In the genomic region with DNA sequence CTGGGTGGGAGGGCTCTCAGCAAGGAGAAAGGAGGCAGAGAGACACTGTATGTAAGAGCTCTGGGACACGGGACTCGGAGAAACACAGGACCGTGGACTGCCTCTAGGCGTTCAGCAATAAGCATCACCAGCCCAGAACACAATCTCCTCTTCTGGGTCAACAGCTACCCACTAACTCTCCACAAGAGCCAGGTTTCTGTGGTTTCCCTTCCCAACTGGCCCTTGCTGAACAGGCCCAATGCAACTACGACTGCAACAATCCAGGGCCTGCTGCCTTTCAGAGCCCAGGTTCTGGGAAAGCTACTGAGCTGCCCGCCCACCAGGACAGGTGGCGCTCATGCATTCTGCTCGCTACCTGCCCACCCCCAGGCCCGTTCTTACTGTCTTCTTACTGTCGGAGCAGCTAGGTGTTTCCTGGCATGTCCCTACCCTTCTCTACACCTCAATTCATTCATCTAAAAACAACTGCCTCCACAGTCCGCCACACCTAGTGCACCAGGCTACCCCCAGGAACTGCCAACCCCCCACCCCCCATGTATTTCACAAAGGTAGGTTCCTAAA, we compare ENCODE assay signal across 8 mouse cellular contexts. TPM values are rescaled to one million over a fixed set of nuclear protein-coding genes. Genes with fewer than 3 reads are reported as not detected.
DNase-seq lines count a peak whose midpoint lies in the region; ATAC-seq and TF ChIP-seq lines count a peak whose summit lies in the region.

No protein-coding gene starts in this region.

- DNase-seq in cerebellum, adult 11-12 months = peak; percentile 59
- DNase-seq in cerebellum, adult 9-10 months = no peak
- DNase-seq in neural tube, embryonic 11.5 days (ENCODE audit: low spot score) = peak; percentile 3
- no peak for DNase-seq in neural tube, embryonic 10.5 days (ENCODE audit: extremely low spot score, low spot score)
- no peak for DNase-seq in embryo, embryonic 10 days (ENCODE audit: low spot score)
- no peak for DNase-seq in right cerebral cortex, postnatal 36 days (ENCODE audit: low spot score in 2 of 2)

- H3K27ac ChIP-seq in neural tube, embryonic 11.5 days (ENCODE audit: low read depth, low read length) = no peak overlapping the region
- no peak overlapping the region for H3K27ac ChIP-seq in hindbrain, embryonic 16.5 days (ENCODE audit: low read depth, low read length)

- peaks cover 11% of the 10 kb centered on the region for H3K27me3 ChIP-seq in neural tube, embryonic 11.5 days (ENCODE audit: control insufficient read depth, insufficient read depth, low read length)
- no peaks in the 10 kb centered on the region for H3K27me3 ChIP-seq in hindbrain, embryonic 16.5 days (replicated peaks; ENCODE audit: control insufficient read depth, insufficient read depth, low read length)
- H3K27me3 ChIP-seq in myocyte (ENCODE audit: control insufficient read depth, insufficient read depth, insufficient read length) = no peaks in the 10 kb centered on the region

- H3K9me3 ChIP-seq in neural tube, embryonic 11.5 days (ENCODE audit: control insufficient read depth, low read length) = no peaks in the 10 kb centered on the region
- no peaks in the 10 kb centered on the region for H3K9me3 ChIP-seq in hindbrain, embryonic 16.5 days (ENCODE audit: control insufficient read depth, low read length)

- 86% methylated on average over 11 of the region's 11 CpGs for WGBS in neural tube, embryonic 11.5 days
- 85% methylated on average over 11 of the region's 11 CpGs for WGBS in hindbrain, embryonic 16.5 days

- peak overlapping the region; percentile 35; the same call in 1 of the 2 replicates for H3K9ac ChIP-seq in neural tube, embryonic 11.5 days (ENCODE audit: low read length)
- peak overlapping the region; percentile 66; the same call in 1 of the 2 replicates for H3K9ac ChIP-seq in hindbrain, embryonic 16.5 days (ENCODE audit: low read depth, low read length)

- no peaks in the 10 kb centered on the region for H3K36me3 ChIP-seq in neural tube, embryonic 11.5 days (ENCODE audit: control insufficient read depth, insufficient read depth, low read length)
- no peaks in the 10 kb centered on the region for H3K36me3 ChIP-seq in hindbrain, embryonic 16.5 days (ENCODE audit: control insufficient read depth, insufficient read depth, low read length)
- H3K36me3 ChIP-seq in myocyte (ENCODE audit: control insufficient read depth, insufficient read depth) = no peaks in the 10 kb centered on the region

- no peaks in the 10 kb centered on the region for H3K4me1 ChIP-seq in neural tube, embryonic 11.5 days (ENCODE audit: control insufficient read depth, insufficient read depth, low read length)
- H3K4me1 ChIP-seq in hindbrain, embryonic 16.5 days (ENCODE audit: control insufficient read depth, insufficient read depth, low read depth, low read length) = peaks cover 8% of the 10 kb centered on the region

- no peak for ATAC-seq in neural tube, embryonic 11.5 days (ENCODE audit: insufficient read depth, low FRiP score, low TSS enrichment)
- ATAC-seq in hindbrain, embryonic 16.5 days = no peak

- peak overlapping the region; percentile 44; the same call in 1 of the 2 replicates for H3K4me2 ChIP-seq in neural tube, embryonic 11.5 days (ENCODE audit: low read depth)
- H3K4me2 ChIP-seq in hindbrain, embryonic 16.5 days (ENCODE audit: low read length) = peak overlapping the region; percentile 65
- H3K4me2 ChIP-seq in myocyte (ENCODE audit: low read depth) = peak overlapping the region; percentile 92

- no peak for TF ChIP-seq POLR2A in myocyte (IDR thresholded peaks at IDR 0.05; ENCODE audit: insufficient read length, low read depth)

- H3K79me2 ChIP-seq in myocyte (ENCODE audit: control insufficient read depth, insufficient read depth) = no peaks in the 10 kb centered on the region

- no peak overlapping the region for H3K4me3 ChIP-seq in neural tube, embryonic 11.5 days (ENCODE audit: low read depth, low read length)
- no peak overlapping the region for H3K4me3 ChIP-seq in hindbrain, embryonic 16.5 days (ENCODE audit: low read length)
- peak overlapping the region; percentile 19 for H3K4me3 ChIP-seq in myocyte

- H3ac ChIP-seq in myocyte (ENCODE audit: control insufficient read depth, insufficient read length) = peak overlapping the region; percentile 3

TF ChIP-seq in myocyte, 11 proteins besides CTCF, POLR2A, EP300 and RAD21:
- TF ChIP-seq CEBPB (IDR thresholded peaks at IDR 0.05; ENCODE audit: insufficient read depth, poor library complexity, severe bottlenecking) (no peak), TCF12 (IDR thresholded peaks at IDR 0.05; ENCODE audit: insufficient read depth, poor library complexity, severe bottlenecking) (no peak), MAX (IDR thresholded peaks at IDR 0.05; ENCODE audit: low read depth) (no peak), MYOD1 (IDR thresholded peaks at IDR 0.05; ENCODE audit: control insufficient read depth in 1 of 3, insufficient read length in 2 of 3, low read depth in 2 of 3) (no peak), USF1 (IDR thresholded peaks at IDR 0.05; ENCODE audit: low read depth) (no peak), MYOG (IDR thresholded peaks at IDR 0.05; ENCODE audit: control insufficient read depth in 1 of 3, insufficient read depth in 1 of 3, insufficient read length in 2 of 3, low read depth in 2 of 3) (no peak), POLR2AphosphoS2 (IDR thresholded peaks at IDR 0.05; ENCODE audit: insufficient read length, low read depth) (no peak), REST (IDR thresholded peaks at IDR 0.05; ENCODE audit: insufficient read depth, insufficient read length) (no peak), SRF (IDR thresholded peaks at IDR 0.05; ENCODE audit: control insufficient read depth, insufficient read length, low read depth) (no peak)

RNA-seq across cellular contexts. Expression of a gene that starts 35.5 kb away (rescaled TPM):
- polyA plus RNA-seq in neural tube, embryonic 11.5 days (2014; fragmentation: Nextera tagmentation; extraction: Ambion mirVana) = 5.4 and 7.3 TPM in 2 replicates
- polyA plus RNA-seq in hindbrain, embryonic 16.5 days (2015; fragmentation: Nextera tagmentation; extraction: Ambion mirVana) = 4.5 and 5.1 TPM in 2 replicates
- polyA plus RNA-seq in myocyte (2012; fragmentation: generic; extraction: Trizol) = 10.0 TPM

RNA-seq across cellular contexts. Expression of a gene that starts 44.0 kb away (rescaled TPM):
- polyA plus RNA-seq in neural tube, embryonic 11.5 days (2014; fragmentation: Nextera tagmentation; extraction: Ambion mirVana) = 1.3 and 1.8 TPM in 2 replicates
- polyA plus RNA-seq in hindbrain, embryonic 16.5 days (2015; fragmentation: Nextera tagmentation; extraction: Ambion mirVana) = 4.7 and 5.2 TPM in 2 replicates
- polyA plus RNA-seq in myocyte (2012; fragmentation: generic; extraction: Trizol) = 4.7 TPM

Comparison
In these comparisons a context has a peak if more than half of its experiments do, and no peak if none do; other contexts are left out.
1. DNase-seq: peak in cerebellum, adult 11-12 months (single experiment) and neural tube, embryonic 11.5 days (single experiment); none in cerebellum, adult 9-10 months (single experiment), neural tube, embryonic 10.5 days (single experiment), embryo, embryonic 10 days (single experiment) and right cerebral cortex, postnatal 36 days (0 of 2).
2. Peak in every context shown above with its lines, with median percentiles within 50 percentile points of each other: H3K4me2 ChIP-seq.